Comparison of ENCODE assay signal across 10 mouse cellular contexts in the genomic region with DNA sequence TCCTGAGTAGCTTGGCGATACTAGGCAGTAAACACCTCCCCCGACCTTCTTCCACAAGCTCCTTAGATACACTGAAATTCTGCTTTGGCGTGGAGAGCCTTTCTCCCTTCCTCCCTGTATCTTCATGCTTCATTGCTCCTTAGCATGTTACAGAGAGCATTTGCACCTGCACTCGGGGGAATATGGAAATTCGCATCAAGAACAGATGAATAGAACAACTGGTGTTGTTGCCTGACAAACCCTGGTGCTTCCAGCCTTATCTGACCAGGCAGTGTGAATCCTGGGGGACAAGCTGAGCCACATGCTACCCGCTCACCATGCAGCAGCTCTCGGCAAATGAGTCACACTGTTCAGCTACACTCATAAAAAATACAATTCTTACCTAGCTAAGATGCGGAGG.
DNase-seq lines count a peak whose midpoint lies in the region; ATAC-seq and TF ChIP-seq lines count a peak whose summit lies in the region.
"Had no signal": no experiment of that assay in that cellular context is flagged by ENCODE, and none has a peak within 500 bp of the region (broad histone marks: within the 10 kb centered on the region; RNA-seq: fewer than 3 reads in every experiment).

No protein-coding gene starts in this region.

- H3K9ac ChIP-seq in hindbrain, embryonic 12.5 days = 0 out of 2 replicates have a peak overlapping the region, but pooled peaks have one; percentile 27

- H3K4me2 ChIP-seq in hindbrain, embryonic 12.5 days (replicated peaks) = peak overlapping the region; percentile 47
- H3K4me2 ChIP-seq in myocyte (ENCODE audit: low read depth) = peak overlapping the region; percentile 18

- no peak for DNase-seq in frontal cortex, postnatal 25 days (ENCODE audit: low spot score in 2 of 2)
- DNase-seq in cerebellum, adult 9-10 months = peak; percentile 50
- no peak for DNase-seq in lung, postnatal 36 days
- DNase-seq in thymus, adult 18-20 months = no peak
- DNase-seq: lung, adult 18-20 months had no signal

- peak overlapping the region; percentile 18 for H3K4me3 ChIP-seq in hindbrain, embryonic 12.5 days
- H3K4me3 ChIP-seq in myocyte = no peak overlapping the region
- H3K4me3 ChIP-seq: heart, embryonic 10.5 days had no signal

- H3K27me3 ChIP-seq in hindbrain, embryonic 12.5 days = no peaks in the 10 kb centered on the region
- no peaks in the 10 kb centered on the region for H3K27me3 ChIP-seq in myocyte (ENCODE audit: control insufficient read depth, insufficient read depth, insufficient read length)

- no peaks in the 10 kb centered on the region for H3K36me3 ChIP-seq in hindbrain, embryonic 12.5 days
- H3K36me3 ChIP-seq in myocyte (ENCODE audit: control insufficient read depth, insufficient read depth) = no peaks in the 10 kb centered on the region
- H3K36me3 ChIP-seq: heart, embryonic 10.5 days had no signal

- ATAC-seq in frontal cortex, adult (ENCODE audit: low TSS enrichment) = peak; percentile 84
- peak; percentile 70 for ATAC-seq in hindbrain, embryonic 12.5 days (ENCODE audit: low FRiP score)
- no peak for ATAC-seq in erythroblast, adult 5-6 weeks (replicated peaks; ENCODE audit: low FRiP score, poor library complexity, severe bottlenecking)

- WGBS in hindbrain, embryonic 12.5 days = 31% methylated on average over 8 of the region's 8 CpGs

- H3K27ac ChIP-seq in hindbrain, embryonic 12.5 days = peak overlapping the region; percentile 84
- H3K27ac ChIP-seq: heart, embryonic 10.5 days had no signal

- no peak overlapping the region for H3ac ChIP-seq in myocyte (ENCODE audit: control insufficient read depth, insufficient read length)

- no peaks in the 10 kb centered on the region for H3K9me3 ChIP-seq in hindbrain, embryonic 12.5 days (replicated peaks)
- H3K9me3 ChIP-seq: heart, embryonic 10.5 days had no signal

- no peak for TF ChIP-seq POLR2A in myocyte (IDR thresholded peaks at IDR 0.05; ENCODE audit: insufficient read length, low read depth)

- peaks cover 29% of the 10 kb centered on the region for H3K4me1 ChIP-seq in hindbrain, embryonic 12.5 days
- H3K4me1 ChIP-seq: heart, embryonic 10.5 days had no signal

- H3K79me2 ChIP-seq in myocyte (ENCODE audit: control insufficient read depth, insufficient read depth) = no peaks in the 10 kb centered on the region

TF ChIP-seq in myocyte, 11 proteins besides CTCF, POLR2A, EP300 and RAD21:
- no peak for TF ChIP-seq TCF3 (IDR thresholded peaks at IDR 0.05; ENCODE audit: insufficient read length, low read depth)
- TF ChIP-seq MAX (IDR thresholded peaks at IDR 0.05; ENCODE audit: low read depth) = no peak
- no peak for TF ChIP-seq TCF12 (IDR thresholded peaks at IDR 0.05; ENCODE audit: insufficient read depth, poor library complexity, severe bottlenecking)
- no peak for TF ChIP-seq MYOG (IDR thresholded peaks at IDR 0.05; ENCODE audit: control insufficient read depth in 1 of 3, insufficient read depth in 1 of 3, insufficient read length in 2 of 3, low read depth in 2 of 3)
